Mouse (Mus musculus) brain, embryonic 14.5 days (tissue): ENCODE data around the gene Ackr2.

ENCODE experiments used
- CTCF ChIP-seq: fragments of 200-500 bp; IDR thresholded peaks from 2 replicates; pipeline ENCODE4 v1.5.1; 2012; ENCODE audit warnings: inconsistent platforms, mild to moderate bottlenecking, moderate library complexity, borderline replicate concordance; ENCODE audit not compliant: insufficient read depth, insufficient read length; ENCODE audit errors: extremely low read depth
- POLR2A ChIP-seq: fragments of 200-500 bp; IDR thresholded peaks from 2 replicates; pipeline ENCODE4 v1.6.1; 2012; ENCODE audit warnings: mild to moderate bottlenecking, inconsistent platforms, borderline replicate concordance; ENCODE audit not compliant: poor library complexity, insufficient read depth, insufficient read length, severe bottlenecking; ENCODE audit errors: extremely low read depth

- no peak for TF ChIP-seq CTCF
- no peak for TF ChIP-seq POLR2A
Measured at GRCm38 (mm10) chr9:121869432-121869831, 28.7 kb upstream of the Ackr2 start.
